Mouse (Mus musculus): ENCODE results near the gene Gna12.

The Gna12 gene

DNA sequence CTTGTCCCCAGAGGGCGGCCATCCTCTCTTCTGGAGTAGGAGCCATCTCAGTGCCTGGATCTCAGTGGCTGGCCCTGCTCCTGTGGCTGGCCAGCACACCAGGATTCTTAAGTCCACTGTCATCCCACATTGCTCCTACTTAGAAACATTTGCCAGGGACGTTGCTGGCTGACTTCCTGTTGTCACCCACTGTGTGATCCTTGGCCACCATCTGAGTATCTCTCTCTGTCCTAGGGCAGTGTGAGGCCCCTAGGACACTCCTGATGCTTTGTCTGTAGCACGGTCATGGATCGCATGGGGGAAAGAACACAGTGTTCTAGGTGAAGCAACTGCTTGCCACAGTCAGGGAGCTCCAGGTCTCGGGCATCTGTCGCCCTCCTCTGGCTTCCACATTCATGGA lies 119.9 kb downstream of the Gna12 start:
- DNase-seq (ENCODE audit: low read depth, low spot score) = no peak

Measured in embryo, embryonic 11.5 days (tissue).